Mouse (Mus musculus): ENCODE data around the gene Fam104a.

- TF ChIP-seq POLR2A (IDR thresholded peaks at IDR 0.05; ENCODE audit: insufficient read depth, low read length), result no peak
- no peak for TF ChIP-seq CTCF (IDR thresholded peaks at IDR 0.05; ENCODE audit: low read depth, low read length)
- no peak for TF ChIP-seq EP300 (IDR thresholded peaks at IDR 0.05; ENCODE audit: insufficient read depth, low read depth, low read length)
These were observed 34.4 kb downstream of the Fam104a start, which contains the start of gene Slc39a11 for GRCm38 (mm10) chr11:113649353-113650210.
